Mouse (Mus musculus) ES-E14 (cell line): ENCODE results near the gene Casp2.

ENCODE experiments used
- HCFC1 ChIP-seq: IDR thresholded peaks from 2 replicates; pipeline ENCODE4 v1.6.1; 2012; ENCODE audit warnings: low read length, inconsistent platforms, borderline replicate concordance; ENCODE audit not compliant: insufficient read depth
- MAFK ChIP-seq: IDR thresholded peaks from 2 replicates; pipeline ENCODE4 v1.6.1; 2014; ENCODE audit warnings: mild to moderate bottlenecking, low read depth, low read length, inconsistent platforms; ENCODE audit not compliant: insufficient read depth

DNA sequence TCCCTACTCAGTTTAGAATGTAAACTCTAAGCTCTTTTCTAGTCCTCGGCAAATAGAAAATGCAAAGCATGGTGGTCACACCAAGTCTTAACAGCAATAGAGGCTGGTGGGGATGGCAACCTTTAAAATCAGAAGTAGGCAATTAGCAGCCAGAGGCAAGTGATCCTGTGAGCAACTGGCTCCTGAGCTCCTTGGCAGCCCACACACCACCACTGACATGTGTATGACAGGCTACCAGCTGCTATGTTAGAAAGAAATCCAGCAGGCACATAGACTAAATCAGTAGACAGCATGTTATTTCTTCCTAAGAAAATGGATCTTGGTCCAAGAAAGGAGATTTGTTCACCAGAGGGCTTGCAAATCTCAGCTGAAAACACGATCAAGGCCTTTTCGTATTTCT lies 33.6 kb upstream of the Casp2 start:
- TF ChIP-seq MAFK = no peak
- no peak for TF ChIP-seq HCFC1
